Mouse (Mus musculus) bone marrow, adult 2 months (tissue): ENCODE measurements around the gene Tarsl2.

Source experiments
- CTCF ChIP-seq: fragments of 200-500 bp; IDR thresholded peaks from 2 replicates; pipeline ENCODE4 v1.5.1; 2011; ENCODE audit warnings: low read length, control low read depth; ENCODE audit not compliant: control insufficient read depth, insufficient read depth
- POLR2A ChIP-seq: fragments of 200-500 bp; IDR thresholded peaks from 2 replicates; pipeline ENCODE4 v1.6.1; 2011; ENCODE audit warnings: low read depth, mild to moderate bottlenecking, control low read depth, low read length, borderline replicate concordance; ENCODE audit not compliant: control insufficient read depth

GRCm38 (mm10) chr7:65667491-65667890 lies 22.8 kb downstream of the Tarsl2 start:
- TF ChIP-seq CTCF (no peak), POLR2A (no peak)
